Mouse (Mus musculus): ENCODE data around the gene Cetn4.

DNA sequence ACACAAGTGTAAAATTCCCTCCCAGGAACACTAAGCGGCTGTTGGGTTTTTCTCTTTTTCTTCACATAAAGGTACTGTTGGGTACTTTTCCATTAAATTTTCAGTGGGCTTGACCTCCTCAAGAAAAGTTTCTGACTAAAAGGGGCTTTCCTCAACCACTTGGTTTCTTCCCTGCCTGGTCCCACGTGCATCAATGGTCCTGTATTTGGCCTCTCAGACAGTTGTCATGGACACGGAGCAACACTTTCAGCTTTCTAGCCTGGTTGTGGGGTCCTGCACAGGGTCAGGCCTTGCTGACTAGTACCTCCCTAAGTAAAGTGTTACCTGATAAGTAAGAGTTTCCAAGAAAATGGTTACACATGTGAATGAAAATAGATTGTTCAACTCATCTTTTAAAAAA is 13.0 kb downstream of the Cetn4 start:
- no peak for TF ChIP-seq POLR2A (IDR thresholded peaks at IDR 0.05; ENCODE audit: low read depth, low read length)
- TF ChIP-seq EP300 (IDR thresholded peaks at IDR 0.05; ENCODE audit: low read length), result no peak
- TF ChIP-seq CTCF (conservative IDR thresholded peaks at IDR 0.05 in 1 of 2, IDR thresholded peaks at IDR 0.05 in 1 of 2; ENCODE audit: low read depth in 2 of 2, low read length in 2 of 2), result no peak
- TF ChIP-seq CHD2 (IDR thresholded peaks at IDR 0.05; ENCODE audit: low read length), result no peak
- TF ChIP-seq ZKSCAN1 (IDR thresholded peaks at IDR 0.05; ENCODE audit: borderline replicate concordance, low read depth, low read length), result no peak
- TF ChIP-seq POLR2AphosphoS2 (IDR thresholded peaks at IDR 0.05; ENCODE audit: low read depth, low read length), result no peak
